Mouse (Mus musculus) thymus, adult 2 months (tissue): ENCODE measurements around the gene Prlr.

Experiments used
- CTCF ChIP-seq: fragments of 200-500 bp; IDR thresholded peaks from 2 replicates; pipeline ENCODE4 v1.5.1; 2012; ENCODE audit warnings: mild to moderate bottlenecking, control low read depth, low read length, moderate library complexity, borderline replicate concordance; ENCODE audit not compliant: control insufficient read depth, poor library complexity, insufficient read depth; ENCODE audit errors: extremely low read depth
- POLR2A ChIP-seq: fragments of 200-500 bp; IDR thresholded peaks from 2 replicates; pipeline ENCODE4 v1.6.1; 2012; ENCODE audit warnings: mild to moderate bottlenecking, low read length, control low read depth, moderate library complexity; ENCODE audit not compliant: control insufficient read depth, poor library complexity, insufficient read depth; ENCODE audit errors: extremely low read depth

DNA sequence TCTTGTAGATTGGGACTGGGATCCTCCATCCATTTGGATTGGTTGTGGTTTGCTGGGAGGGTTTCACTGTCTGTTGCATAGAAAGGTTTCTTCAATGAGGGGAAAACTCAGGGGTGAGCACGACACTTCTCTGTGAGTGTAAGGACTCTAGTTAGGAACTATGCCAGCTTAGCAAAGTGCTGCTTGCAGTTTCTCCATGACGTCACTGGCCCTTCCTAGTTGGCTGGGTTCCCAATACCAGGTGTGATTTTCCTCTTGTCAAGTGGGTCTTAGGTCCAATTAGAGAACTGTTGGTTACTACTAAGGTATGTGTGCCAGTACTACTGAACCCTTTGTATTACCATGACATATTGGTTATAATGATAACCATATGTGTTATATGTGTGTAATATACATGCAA is 51.6 kb downstream of the Prlr start:
- TF ChIP-seq CTCF (no peak), POLR2A (no peak)
